Mouse (Mus musculus): Measurements from ENCODE around the gene Zfp704.
"Not testable (repeated sequence)": the region's sequence is repeated elsewhere in the genome, so short reads cannot be mapped to it uniquely, and the experiment has no call there.

Zfp704 gene

GRCm38 (mm10) chr3:9598061-9598460 is 11.8 kb downstream of the Zfp704 start:
- DNase-seq (ENCODE audit: low spot score) = no peak

GRCm38 (mm10) chr3:9594457-9594856 is 15.4 kb downstream of the Zfp704 start:
- no peak for DNase-seq (ENCODE audit: low spot score)

- no peak for DNase-seq (ENCODE audit: low spot score)
These were observed 16.1 kb downstream of the Zfp704 start for GRCm38 (mm10) chr3:9593832-9594231.

- DNase-seq (ENCODE audit: low spot score) = no peak
These were observed 18.3 kb downstream of the Zfp704 start for GRCm38 (mm10) chr3:9591416-9592110.

GRCm38 (mm10) chr3:9588635-9589034 is 21.2 kb downstream of the Zfp704 start:
- DNase-seq (ENCODE audit: low spot score) = no peak

- DNase-seq (ENCODE audit: low spot score) = no peak
These were observed 22.6 kb downstream of the Zfp704 start for GRCm38 (mm10) chr3:9587304-9587703.

GRCm38 (mm10) chr3:9583516-9583915 is 26.4 kb downstream of the Zfp704 start:
- no peak for DNase-seq (ENCODE audit: low spot score)

GRCm38 (mm10) chr3:9580952-9581798 is 28.7 kb downstream of the Zfp704 start:
- peak; percentile 85 for DNase-seq (ENCODE audit: low spot score)

GRCm38 (mm10) chr3:9580102-9580501 is 29.8 kb downstream of the Zfp704 start:
- DNase-seq (ENCODE audit: low spot score) = no peak

GRCm38 (mm10) chr3:9579028-9579643 is 30.7 kb downstream of the Zfp704 start:
- no peak for DNase-seq (ENCODE audit: low spot score)

- DNase-seq (ENCODE audit: low spot score) = no peak
These were observed 33.0 kb downstream of the Zfp704 start for GRCm38 (mm10) chr3:9576872-9577271.

- no peak for DNase-seq (ENCODE audit: low spot score)
These were observed 35.6 kb downstream of the Zfp704 start for GRCm38 (mm10) chr3:9574305-9574704.

- no peak for DNase-seq (ENCODE audit: low spot score)
These were observed 36.3 kb downstream of the Zfp704 start for GRCm38 (mm10) chr3:9573581-9573980.

- no peak for DNase-seq (ENCODE audit: low spot score)
These were observed 37.6 kb downstream of the Zfp704 start for GRCm38 (mm10) chr3:9572261-9572660.

GRCm38 (mm10) chr3:9570782-9571181 is 39.1 kb downstream of the Zfp704 start:
- DNase-seq (ENCODE audit: low spot score) = no peak

GRCm38 (mm10) chr3:9569706-9570105 is 40.2 kb downstream of the Zfp704 start:
- not testable (repeated sequence) for DNase-seq (ENCODE audit: low spot score)

- no peak for DNase-seq (ENCODE audit: low spot score)
These were observed 41.2 kb downstream of the Zfp704 start for GRCm38 (mm10) chr3:9568565-9569228.

GRCm38 (mm10) chr3:9567948-9568347 is 41.9 kb downstream of the Zfp704 start:
- DNase-seq (ENCODE audit: low spot score) = no peak

- no peak for DNase-seq (ENCODE audit: low spot score)
These were observed 43.1 kb downstream of the Zfp704 start for GRCm38 (mm10) chr3:9566831-9567230.

GRCm38 (mm10) chr3:9563562-9563961 is 46.3 kb downstream of the Zfp704 start:
- DNase-seq (ENCODE audit: low spot score) = no peak

- no peak for DNase-seq (ENCODE audit: low spot score)
These were observed 47.1 kb downstream of the Zfp704 start for GRCm38 (mm10) chr3:9562649-9563328.
